Mouse (Mus musculus): ENCODE data around the gene Rbm19.

- TF ChIP-seq CTCF (IDR thresholded peaks at IDR 0.05; ENCODE audit: insufficient read depth, low read length) (peak; percentile 49; the same call in 1 of the 2 replicates), POLR2A (IDR thresholded peaks at IDR 0.05; ENCODE audit: borderline replicate concordance, extremely low read depth, low read depth, low read length) (no peak)
Observed at GRCm38 (mm10) chr5:120146051-120146385, 29.8 kb downstream of the Rbm19 start.
